Mouse (Mus musculus) spleen, adult 2 months (tissue): ENCODE measurements at regions not wholly inside any gene's neighbourhood (a gene's known extent, or its start where the extent isn't known, plus 50 kb on each side); places are given as distances from the start of the nearest gene placed in this dataset.

Experiments used
- CTCF ChIP-seq: fragments of 200-500 bp; IDR thresholded peaks from 2 replicates; pipeline ENCODE4 v1.5.1; 2011; ENCODE audit warnings: mild to moderate bottlenecking, inconsistent platforms; ENCODE audit not compliant: insufficient read depth, insufficient read length, insufficient replicate concordance; ENCODE audit errors: extremely low read depth
- POLR2A ChIP-seq: fragments of 200-500 bp; IDR thresholded peaks from 2 replicates; pipeline ENCODE4 v1.6.1; 2011; ENCODE audit warnings: low read depth, low read length, inconsistent platforms

- TF ChIP-seq POLR2A (no peak), CTCF (no peak)
Measured at GRCm38 (mm10) chr8:6803199-6803598, 1698.0 kb upstream of the Slc10a2 start.
